In the genomic region with DNA sequence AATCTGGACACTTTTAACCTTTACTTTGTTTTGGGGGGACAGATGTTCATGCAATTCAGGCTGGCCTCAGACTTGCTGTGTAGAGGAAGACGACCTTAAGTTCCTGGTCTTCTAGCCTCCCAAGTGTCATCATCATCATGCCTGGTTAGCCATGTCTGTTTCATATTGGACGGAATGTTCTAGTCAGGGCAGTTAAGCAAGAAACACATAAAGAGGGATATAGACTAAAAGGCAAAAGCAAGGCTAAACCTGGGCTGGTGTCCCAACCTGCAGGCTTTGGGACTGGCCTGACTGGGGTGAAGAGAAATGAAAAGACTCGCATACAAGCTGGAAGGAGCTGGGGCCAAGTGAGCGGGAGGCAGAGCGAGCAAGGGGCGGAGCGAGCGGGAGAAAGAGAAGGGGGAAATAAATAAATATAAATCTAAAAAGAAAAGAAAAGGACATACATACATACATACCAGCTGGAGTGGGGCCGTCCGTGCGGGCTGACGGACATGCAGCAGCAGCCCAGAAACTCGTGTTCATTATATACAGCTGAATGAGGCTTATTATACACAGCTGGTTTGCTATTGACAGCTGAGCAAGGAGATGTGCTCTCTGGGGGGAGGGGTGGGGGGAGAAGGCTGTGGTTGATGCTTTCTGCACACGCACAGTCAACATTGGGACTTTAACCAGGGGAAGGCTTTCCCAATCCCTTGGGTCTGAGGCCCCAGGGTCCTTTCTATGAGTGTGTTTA, we compare ENCODE assay signal across 22 mouse cellular contexts. TPM values are rescaled to one million over a fixed set of nuclear protein-coding genes. Genes with fewer than 3 reads are reported as not detected.
DNase-seq lines count a peak whose midpoint lies in the region; ATAC-seq and TF ChIP-seq lines count a peak whose summit lies in the region.
"Had no signal": no experiment of that assay in that cellular context is flagged by ENCODE, and none has a peak within 500 bp of the region (broad histone marks: within the 10 kb centered on the region; RNA-seq: fewer than 3 reads in every experiment).

No protein-coding gene starts in this region.

- H3K36me3 ChIP-seq in forebrain, embryonic 14.5 days (ENCODE audit: control insufficient read depth, insufficient read depth, low read length): no peaks in the 10 kb centered on the region
- no peaks in the 10 kb centered on the region for H3K36me3 ChIP-seq in forebrain, postnatal 0 days (ENCODE audit: insufficient read depth)
- H3K36me3 ChIP-seq in kidney, postnatal 0 days (ENCODE audit: insufficient read depth, low read length): no peaks in the 10 kb centered on the region
- no peaks in the 10 kb centered on the region for H3K36me3 ChIP-seq in E14TG2a.4 (ENCODE audit: insufficient read depth, low read length)
- H3K36me3 ChIP-seq: embryonic facial prominence, embryonic 12.5 days; heart, embryonic 12.5 days; kidney, embryonic 15.5 days; limb, embryonic 10.5 days had no signal

- no peak overlapping the region for H3K4me2 ChIP-seq in forebrain, embryonic 14.5 days (ENCODE audit: low read length)
- H3K4me2 ChIP-seq in forebrain, postnatal 0 days (ENCODE audit: low read depth): no peak overlapping the region
- no peak overlapping the region for H3K4me2 ChIP-seq in kidney, postnatal 0 days (ENCODE audit: low read length)
- H3K4me2 ChIP-seq: embryonic facial prominence, embryonic 12.5 days; heart, embryonic 12.5 days; kidney, embryonic 15.5 days; liver, embryonic 11.5 days had no signal

- peak; percentile 52; the same call in 1 of the 2 replicates for ATAC-seq in forebrain, embryonic 14.5 days
- no peak for ATAC-seq in forebrain, postnatal 0 days
- ATAC-seq in kidney, postnatal 0 days (replicated peaks; ENCODE audit: low FRiP score, low read depth): no peak

- WGBS in forebrain, embryonic 14.5 days: 64% methylated on average over 14 of the region's 14 CpGs
- WGBS in forebrain, postnatal 0 days: 54% methylated on average over 14 of the region's 14 CpGs
- 72% methylated on average over 14 of the region's 14 CpGs for WGBS in kidney, postnatal 0 days

- no peak for TF ChIP-seq CTCF in forebrain, postnatal 0 days (IDR thresholded peaks at IDR 0.05; ENCODE audit: low read depth)
- TF ChIP-seq CTCF in kidney, postnatal 0 days (IDR thresholded peaks at IDR 0.05; ENCODE audit: low read depth): no peak
- no peak for TF ChIP-seq CTCF in E14TG2a.4 (conservative IDR thresholded peaks at IDR 0.05; ENCODE audit: low read length)

- no peaks in the 10 kb centered on the region for H3K27me3 ChIP-seq in forebrain, embryonic 14.5 days (replicated peaks; ENCODE audit: control insufficient read depth, insufficient read depth, low read length)
- H3K27me3 ChIP-seq in forebrain, postnatal 0 days (ENCODE audit: insufficient read depth, low read length): no peaks in the 10 kb centered on the region
- H3K27me3 ChIP-seq in kidney, postnatal 0 days (ENCODE audit: insufficient read depth, low read length): no peaks in the 10 kb centered on the region
- no peaks in the 10 kb centered on the region for H3K27me3 ChIP-seq in E14TG2a.4 (ENCODE audit: insufficient read depth, low read length)
- H3K27me3 ChIP-seq: embryonic facial prominence, embryonic 12.5 days; heart, embryonic 12.5 days; kidney, embryonic 15.5 days had no signal

- peak; percentile 46 for DNase-seq in forebrain, embryonic 14.5 days (ENCODE audit: low spot score)
- no peak for DNase-seq in forebrain, postnatal 0 days
- peak; percentile 48 for DNase-seq in kidney, postnatal 0 days (ENCODE audit: low spot score)
- DNase-seq in kidney, adult 9 months: no peak
- DNase-seq in gonadal fat pad, adult 2 months (ENCODE audit: low read depth): peak; percentile 92
- DNase-seq in adrenal gland, adult 8-10 months: no peak
- no peak for DNase-seq in layer of hippocampus, adult 9-10 months (ENCODE audit: low spot score)
- DNase-seq: adrenal gland, postnatal 14 days; cerebellum, adult 18-20 months; gastrocnemius, postnatal 14 days; lung, postnatal 10 days; right cerebral cortex, postnatal 4 days; thymus, adult 18-20 months had no signal

- peak overlapping the region; percentile 22; the same call in 1 of the 2 replicates for H3K27ac ChIP-seq in forebrain, embryonic 14.5 days (ENCODE audit: low read depth, low read length)
- no peak overlapping the region for H3K27ac ChIP-seq in forebrain, postnatal 0 days (ENCODE audit: low read depth, low read length)
- H3K27ac ChIP-seq in kidney, postnatal 0 days: no peak overlapping the region
- H3K27ac ChIP-seq: embryonic facial prominence, embryonic 12.5 days; kidney, embryonic 15.5 days; limb, embryonic 10.5 days had no signal

- no peak overlapping the region for H3K4me3 ChIP-seq in forebrain, embryonic 14.5 days (ENCODE audit: low read depth, low read length)
- no peak overlapping the region for H3K4me3 ChIP-seq in forebrain, postnatal 0 days (ENCODE audit: low read depth, low read length)
- no peak overlapping the region for H3K4me3 ChIP-seq in kidney, postnatal 0 days (replicated peaks; ENCODE audit: low read depth, low read length)
- peak overlapping the region; percentile 49 for H3K4me3 ChIP-seq in E14TG2a.4 (replicated peaks; ENCODE audit: low read length)
- H3K4me3 ChIP-seq: embryonic facial prominence, embryonic 12.5 days; heart, embryonic 12.5 days; kidney, embryonic 15.5 days; limb, embryonic 10.5 days had no signal

- no peak overlapping the region for H3K9ac ChIP-seq in forebrain, embryonic 14.5 days (ENCODE audit: low read length)
- no peak overlapping the region for H3K9ac ChIP-seq in forebrain, postnatal 0 days
- no peak overlapping the region for H3K9ac ChIP-seq in kidney, postnatal 0 days (ENCODE audit: low read depth, low read length)
- H3K9ac ChIP-seq: embryonic facial prominence, embryonic 12.5 days; heart, embryonic 12.5 days; kidney, embryonic 15.5 days had no signal

- no peaks in the 10 kb centered on the region; the same call in 1 of the 2 replicates for H3K4me1 ChIP-seq in forebrain, embryonic 14.5 days (ENCODE audit: control insufficient read depth, insufficient read depth, low read length)
- no peaks in the 10 kb centered on the region for H3K4me1 ChIP-seq in forebrain, postnatal 0 days (ENCODE audit: insufficient read depth)
- no peaks in the 10 kb centered on the region for H3K4me1 ChIP-seq in kidney, postnatal 0 days (replicated peaks; ENCODE audit: insufficient read depth, low read length)
- H3K4me1 ChIP-seq in E14TG2a.4 (replicated peaks; ENCODE audit: low read depth, low read length): peaks cover 53% of the 10 kb centered on the region

- no peaks in the 10 kb centered on the region for H3K9me3 ChIP-seq in forebrain, embryonic 14.5 days (replicated peaks; ENCODE audit: control insufficient read depth, low read length)
- no peaks in the 10 kb centered on the region for H3K9me3 ChIP-seq in forebrain, postnatal 0 days (ENCODE audit: low read length)
- H3K9me3 ChIP-seq in kidney, postnatal 0 days (replicated peaks; ENCODE audit: low read length): no peaks in the 10 kb centered on the region
- no peaks in the 10 kb centered on the region for H3K9me3 ChIP-seq in E14TG2a.4 (ENCODE audit: low read length)
- H3K9me3 ChIP-seq: embryonic facial prominence, embryonic 12.5 days; heart, embryonic 12.5 days; kidney, embryonic 15.5 days; limb, embryonic 10.5 days had no signal

RNA-seq across cellular contexts. Expression of a gene that starts 26.1 kb away (rescaled TPM):
- 11.7 and 11.9 TPM in 2 replicates for polyA plus RNA-seq in forebrain, embryonic 14.5 days (2014; fragmentation: Nextera tagmentation; extraction: Ambion mirVana)
- 26.6 and 37.3 TPM in 2 replicates for total RNA-seq in forebrain, postnatal 0 days (2014; rRNA removed)
- polyA plus RNA-seq in forebrain, postnatal 0 days (2015; fragmentation: Nextera tagmentation; extraction: Ambion mirVana): 18.3 and 21.1 TPM in 2 replicates
- 16.2 and 20.4 TPM in 2 replicates for polyA plus RNA-seq in kidney, postnatal 0 days (2015; fragmentation: Nextera tagmentation; extraction: Ambion mirVana)
- polyA plus RNA-seq in gonadal fat pad, adult 2 months (2012; rRNA removed): 133 and 182 TPM in 2 replicates
- total RNA-seq in adrenal gland, adult 8-10 months (2022): 100 to 1,000 TPM in 2 of 4 experiments, 10 to 100 TPM in 2; 77.9 to 150 (median 98.7) TPM

RNA-seq across cellular contexts. Expression of a gene that starts 39.4 kb away (rescaled TPM):
- polyA plus RNA-seq in forebrain, embryonic 14.5 days (2014; fragmentation: Nextera tagmentation; extraction: Ambion mirVana): not detected in 2 replicates
- total RNA-seq in forebrain, postnatal 0 days (2014; rRNA removed): 0.15 TPM in 1 of 2 replicates, not detected in the other
- not detected in 2 replicates for polyA plus RNA-seq in forebrain, postnatal 0 days (2015; fragmentation: Nextera tagmentation; extraction: Ambion mirVana)
- polyA plus RNA-seq in kidney, postnatal 0 days (2015; fragmentation: Nextera tagmentation; extraction: Ambion mirVana): not detected in 2 replicates
- 2.2 and 2.4 TPM in 2 replicates for polyA plus RNA-seq in gonadal fat pad, adult 2 months (2012; rRNA removed)
- total RNA-seq in adrenal gland, adult 8-10 months (2022): not detected
- total RNA-seq: adrenal gland, postnatal 14 days; gastrocnemius, postnatal 14 days; heart, postnatal 25 days had no signal
- polyA plus RNA-seq: embryonic facial prominence, embryonic 12.5 days; heart, embryonic 12.5 days; kidney, embryonic 15.5 days; limb, embryonic 10.5 days; liver, embryonic 11.5 days; neural tube, embryonic 14.5 days had no signal

RNA-seq across cellular contexts. Expression of a gene that starts 58.0 kb away (rescaled TPM):
- not detected in 2 replicates for polyA plus RNA-seq in forebrain, embryonic 14.5 days (2014; fragmentation: Nextera tagmentation; extraction: Ambion mirVana)
- not detected in 2 replicates for total RNA-seq in forebrain, postnatal 0 days (2014; rRNA removed)
- not detected in 2 replicates for polyA plus RNA-seq in forebrain, postnatal 0 days (2015; fragmentation: Nextera tagmentation; extraction: Ambion mirVana)
- polyA plus RNA-seq in kidney, postnatal 0 days (2015; fragmentation: Nextera tagmentation; extraction: Ambion mirVana): not detected in 2 replicates
- polyA plus RNA-seq in gonadal fat pad, adult 2 months (2012; rRNA removed): 1,738 and 2,096 TPM in 2 replicates
- total RNA-seq in adrenal gland, adult 8-10 months (2022): not detected
- total RNA-seq: adrenal gland, postnatal 14 days; gastrocnemius, postnatal 14 days; heart, postnatal 25 days; monocyte, adult 5-6 weeks had no signal
- polyA plus RNA-seq: embryonic facial prominence, embryonic 12.5 days; heart, embryonic 12.5 days; kidney, embryonic 15.5 days; limb, embryonic 10.5 days; liver, embryonic 11.5 days; neural tube, embryonic 14.5 days had no signal

Comparison
In these comparisons a context has a peak if more than half of its experiments do, and no peak if none do; other contexts are left out.
1. DNase-seq: peak in forebrain, embryonic 14.5 days (single experiment), kidney, postnatal 0 days (single experiment) and gonadal fat pad, adult 2 months (single experiment); none in forebrain, postnatal 0 days (single experiment), kidney, adult 9 months (single experiment), adrenal gland, adult 8-10 months (single experiment) and layer of hippocampus, adult 9-10 months (single experiment).
2. RNA of a gene that starts 58.0 kb away (polyA plus RNA-seq): 1,738 to 2,096 TPM in gonadal fat pad, adult 2 months; not detected in forebrain, embryonic 14.5 days, not detected in forebrain, postnatal 0 days and not detected in kidney, postnatal 0 days; every median in the first group is over 1,000 times any median in the second.